Mouse (Mus musculus): ENCODE data around the gene Fes. TPM values are rescaled to one million over a fixed set of nuclear protein-coding genes. Genes with fewer than 3 reads are reported as not detected.

The Fes gene
- polyA plus RNA-seq, 1 experiment from 2014 or later = 18.2 TPM

Other genes starting within 250 kb of the Fes start
- 13.4 and 14.4 TPM in 2 replicates for gene Sema4b, start 201.1 kb downstream of the Fes start, polyA plus RNA-seq (2015; fragmentation: Nextera tagmentation; extraction: Ambion mirVana)
- gene Cib1, start 155.1 kb downstream of the Fes start, polyA plus RNA-seq (2015; fragmentation: Nextera tagmentation; extraction: Ambion mirVana) = 76.4 and 77.0 TPM in 2 replicates
- gene Gdpgp1, start 155.1 kb downstream of the Fes start, polyA plus RNA-seq (2015; fragmentation: Nextera tagmentation; extraction: Ambion mirVana) = 1.5 and 1.7 TPM in 2 replicates
- gene Ttll13, start 141.6 kb downstream of the Fes start, polyA plus RNA-seq (2015; fragmentation: Nextera tagmentation; extraction: Ambion mirVana) = 0.16 and 0.42 TPM in 2 replicates
- gene Ngrn, start 126.7 kb downstream of the Fes start, polyA plus RNA-seq (2015; fragmentation: Nextera tagmentation; extraction: Ambion mirVana) = 26.3 and 27.7 TPM in 2 replicates
- 4.3 and 5.0 TPM in 2 replicates for gene Vps33b, start 118.3 kb downstream of the Fes start, polyA plus RNA-seq (2015; fragmentation: Nextera tagmentation; extraction: Ambion mirVana)
- 125 and 133 TPM in 2 replicates for gene Prc1, start 93.5 kb downstream of the Fes start, polyA plus RNA-seq (2015; fragmentation: Nextera tagmentation; extraction: Ambion mirVana)
- gene Rccd1, start 63.5 kb downstream of the Fes start, polyA plus RNA-seq (2015; fragmentation: Nextera tagmentation; extraction: Ambion mirVana) = 2.3 and 2.6 TPM in 2 replicates
- gene Unc45a, start 46.9 kb downstream of the Fes start, polyA plus RNA-seq (2015; fragmentation: Nextera tagmentation; extraction: Ambion mirVana) = 9.0 and 9.3 TPM in 2 replicates
- 3.1 and 3.5 TPM in 2 replicates for gene Hddc3, start 44.8 kb downstream of the Fes start, polyA plus RNA-seq (2015; fragmentation: Nextera tagmentation; extraction: Ambion mirVana)
- gene Man2a2, start 16.6 kb downstream of the Fes start, polyA plus RNA-seq (2015; fragmentation: Nextera tagmentation; extraction: Ambion mirVana) = 2.6 and 3.1 TPM in 2 replicates
- 5.6 and 6.2 TPM in 2 replicates for gene Furin, start 17.5 kb upstream of the Fes start, polyA plus RNA-seq (2015; fragmentation: Nextera tagmentation; extraction: Ambion mirVana)
- 24.2 and 25.9 TPM in 2 replicates for gene Blm, start 147.2 kb upstream of the Fes start, polyA plus RNA-seq (2015; fragmentation: Nextera tagmentation; extraction: Ambion mirVana)

All from liver, embryonic 16.5 days (tissue).